Mouse (Mus musculus) MEL (cell line): Measurements from ENCODE around the gene Tshr. TPM values are rescaled to one million over a fixed set of nuclear protein-coding genes. Genes with fewer than 3 reads are reported as not detected.

Source experiments
- DNase-seq: peaks from one replicate; pipeline ENCODE4 v3.0.0; 2011; ENCODE audit warnings: low read depth, low spot score
- H3K27ac ChIP-seq: 2 replicates; pipeline ENCODE4 v1.5.1; 2012; ENCODE audit warnings: low read depth, mild to moderate bottlenecking, control low read depth, low read length, moderate library complexity; ENCODE audit not compliant: control insufficient read depth
- H3K27me3 ChIP-seq, 2 experiments: fragments of 150-350 bp in 1 of 2; sonication (generic) in 1 of 2; 2 replicates each; pipeline ENCODE4 v1.6.1; 2012; ENCODE audit warnings: low read length in 2 of 2, mild to moderate bottlenecking in 2 of 2, improper control_type of control experiment in 1 of 2, moderate library complexity in 1 of 2; ENCODE audit not compliant: insufficient read depth in 2 of 2, control insufficient read depth in 1 of 2
- H3K36me3 ChIP-seq, 2 experiments: 2 replicates each; pipeline ENCODE4 v1.6.1; 2012 to 2014; ENCODE audit warnings: low read length in 2 of 2, improper control_type of control experiment in 1 of 2, inconsistent platforms in 1 of 2, mild to moderate bottlenecking in 1 of 2; ENCODE audit not compliant: insufficient read depth in 2 of 2, control insufficient read depth in 1 of 2
- H3K4me1 ChIP-seq, 2 experiments: fragments of 150-350 bp in 1 of 2; sonication (generic) in 1 of 2; 2 replicates each; pipeline ENCODE4 v1.6.1; 2012; ENCODE audit warnings: low read length in 2 of 2, improper control_type of control experiment in 1 of 2, mild to moderate bottlenecking in 1 of 2; ENCODE audit not compliant: insufficient read depth in 2 of 2, control insufficient read depth in 1 of 2
- H3K4me3 ChIP-seq, 2 experiments: fragments of 150-350 bp in 1 of 2; sonication (generic) in 1 of 2; 2 replicates each; pipeline ENCODE4 v1.5.1; 2012; ENCODE audit warnings: low read depth in 2 of 2, low read length in 2 of 2, mild to moderate bottlenecking in 2 of 2, moderate library complexity in 2 of 2, control low read depth in 1 of 2, improper control_type of control experiment in 1 of 2; ENCODE audit not compliant: control insufficient read depth in 1 of 2, insufficient read depth in 1 of 2
- H3K79me2 ChIP-seq: 2 replicates; pipeline ENCODE4 v1.6.1; 2012; ENCODE audit warnings: mild to moderate bottlenecking, low read length, moderate library complexity; ENCODE audit not compliant: control insufficient read depth, poor library complexity, insufficient read depth
- H3K9ac ChIP-seq: 2 replicates; pipeline ENCODE4 v1.6.1; 2012; ENCODE audit warnings: low read depth, mild to moderate bottlenecking, control low read depth, low read length, moderate library complexity; ENCODE audit not compliant: control insufficient read depth, poor library complexity, severe bottlenecking
- H3K9me3 ChIP-seq: fragments of 150-350 bp; sonication (generic); replicated peaks from 2 replicates; pipeline ENCODE4 v1.6.1; 2012; ENCODE audit warnings: mild to moderate bottlenecking, low read length, improper control_type of control experiment, moderate library complexity; ENCODE audit not compliant: insufficient read depth
- CHD1 ChIP-seq: IDR thresholded peaks from 2 replicates; pipeline ENCODE4 v1.6.1; 2012; ENCODE audit warnings: low read depth, mild to moderate bottlenecking, inconsistent platforms, low read length, improper control_type of control experiment
- E2F4 ChIP-seq: IDR thresholded peaks from 2 replicates; pipeline ENCODE4 v1.6.1; 2011; ENCODE audit warnings: low read depth, low read length, improper control_type of control experiment, borderline replicate concordance
- GATA1 ChIP-seq: IDR thresholded peaks from 2 replicates; pipeline ENCODE4 v1.6.1; 2011; ENCODE audit warnings: low read depth, low read length, improper control_type of control experiment
- HCFC1 ChIP-seq: IDR thresholded peaks from 2 replicates; pipeline ENCODE4 v1.6.1; 2012; ENCODE audit warnings: low read depth, mild to moderate bottlenecking, inconsistent platforms, low read length, improper control_type of control experiment, moderate library complexity
- MAFK ChIP-seq: IDR thresholded peaks from 2 replicates; pipeline ENCODE4 v1.6.1; 2011; ENCODE audit warnings: low read depth, mild to moderate bottlenecking, low read length, improper control_type of control experiment, borderline replicate concordance
- MAZ ChIP-seq: IDR thresholded peaks from 2 replicates; pipeline ENCODE4 v1.6.1; 2012; ENCODE audit warnings: low read depth, mild to moderate bottlenecking, inconsistent platforms, low read length, improper control_type of control experiment
- MXI1 ChIP-seq: IDR thresholded peaks from 2 replicates; pipeline ENCODE4 v1.6.1; 2011; ENCODE audit warnings: mild to moderate bottlenecking, low read depth, low read length, improper control_type of control experiment
- MYC ChIP-seq: IDR thresholded peaks from 2 replicates; pipeline ENCODE4 v1.6.1; 2011; ENCODE audit warnings: low read depth, mild to moderate bottlenecking, low read length, improper control_type of control experiment, moderate library complexity
- POLR2AphosphoS5 ChIP-seq: IDR thresholded peaks from 2 replicates; pipeline ENCODE4 v1.6.1; 2012; ENCODE audit warnings: low read depth, borderline replicate concordance, mild to moderate bottlenecking, inconsistent platforms, low read length, moderate library complexity, mixed read lengths
- RCOR1 ChIP-seq: IDR thresholded peaks from 2 replicates; pipeline ENCODE4 v1.6.1; 2012; ENCODE audit warnings: low read depth, mild to moderate bottlenecking, inconsistent platforms, low read length, improper control_type of control experiment
- SMC3 ChIP-seq: IDR thresholded peaks from 2 replicates; pipeline ENCODE4 v1.6.1; 2011; ENCODE audit warnings: low read depth, low read length, improper control_type of control experiment
- TAL1 ChIP-seq: IDR thresholded peaks from 2 replicates; pipeline ENCODE4 v1.6.1; 2012; ENCODE audit warnings: mild to moderate bottlenecking, inconsistent platforms, low read length, moderate library complexity, mixed read lengths
- ZKSCAN1 ChIP-seq: IDR thresholded peaks from 2 replicates; pipeline ENCODE4 v1.6.1; 2012; ENCODE audit warnings: low read depth, mild to moderate bottlenecking, inconsistent platforms, low read length, improper control_type of control experiment, moderate library complexity
- ZMIZ1 ChIP-seq: IDR thresholded peaks from 2 replicates; pipeline ENCODE4 v1.6.1; 2012; ENCODE audit warnings: low read depth, mild to moderate bottlenecking, inconsistent platforms, low read length, improper control_type of control experiment, moderate library complexity
- polyA plus RNA-seq, 2 experiments: library from polyadenylated mRNA; stranded (reverse) in 1 of 2; unstranded in 1 of 2; fragments of >175 nt in 1 of 2; fragments of >200 nt in 1 of 2; gene quantifications; 2 replicates each; pipeline versions ENCODE4 v1.2.1 to v1.2.4; 2012; ENCODE audit warnings: low replicate concordance in 2 of 2, low read depth in 1 of 2; ENCODE audit not compliant: insufficient read length in 2 of 2, insufficient read depth in 1 of 2, missing spikeins in 1 of 2
- total RNA-seq: library from RNA; depleted of rRNA; stranded (reverse); fragments of 300-350 nt; gene quantifications from 2 replicates; pipeline ENCODE4 v1.2.3, GENCODE M21; 2012

Tshr gene
- total and polyA plus RNA-seq, 3 experiments = not detected

DNA sequence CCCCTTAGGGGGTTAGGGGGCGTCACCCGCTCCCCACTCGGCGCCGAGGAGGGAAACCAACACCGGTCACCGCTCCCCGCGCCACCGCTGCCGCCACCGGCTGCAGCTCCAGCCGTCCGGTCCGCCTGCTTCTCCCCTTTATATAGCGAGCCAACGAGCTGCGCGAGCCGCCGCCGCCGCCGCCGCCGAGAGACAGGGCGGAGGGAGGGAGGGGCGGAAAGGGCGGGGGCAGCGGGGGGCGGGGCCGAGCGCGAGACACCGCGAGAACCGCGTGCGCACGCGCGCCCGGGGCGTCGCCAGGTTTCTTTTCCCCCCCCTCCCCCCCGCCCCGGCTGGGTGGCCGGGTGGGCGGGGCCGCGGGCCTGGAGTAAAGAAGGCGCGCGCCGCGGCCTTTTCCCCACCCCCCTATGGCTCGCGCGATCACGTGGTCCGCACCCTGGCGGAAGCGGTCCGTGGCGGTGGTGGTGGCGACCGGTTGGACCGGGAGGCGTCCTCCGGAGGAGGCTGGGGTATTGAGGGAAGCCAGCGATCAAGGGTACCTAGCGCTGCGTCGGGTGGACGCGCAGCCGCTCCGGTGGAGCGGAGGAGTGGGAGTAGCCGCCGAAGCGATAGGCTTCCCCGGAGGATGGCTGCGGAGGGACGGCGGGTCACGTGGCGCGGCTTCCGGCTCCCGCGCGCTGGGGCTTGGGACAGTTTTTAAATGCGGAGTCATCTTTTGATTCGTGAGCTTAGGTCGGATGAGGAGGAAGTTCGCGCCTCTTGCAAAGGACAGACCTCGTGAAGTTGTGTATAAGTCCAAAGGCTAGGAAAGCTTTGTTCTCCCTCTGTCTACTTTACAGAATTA, 205.7 kb downstream of the Tshr start, which contains the start of gene Gtf2a1 (continued):
- no peak for TF ChIP-seq SMC3
- peak; percentile 84 for TF ChIP-seq MXI1
- peak; percentile 86; the same call in 1 of the 2 replicates for TF ChIP-seq MAZ
- TF ChIP-seq ZKSCAN1 = no peak

DNA sequence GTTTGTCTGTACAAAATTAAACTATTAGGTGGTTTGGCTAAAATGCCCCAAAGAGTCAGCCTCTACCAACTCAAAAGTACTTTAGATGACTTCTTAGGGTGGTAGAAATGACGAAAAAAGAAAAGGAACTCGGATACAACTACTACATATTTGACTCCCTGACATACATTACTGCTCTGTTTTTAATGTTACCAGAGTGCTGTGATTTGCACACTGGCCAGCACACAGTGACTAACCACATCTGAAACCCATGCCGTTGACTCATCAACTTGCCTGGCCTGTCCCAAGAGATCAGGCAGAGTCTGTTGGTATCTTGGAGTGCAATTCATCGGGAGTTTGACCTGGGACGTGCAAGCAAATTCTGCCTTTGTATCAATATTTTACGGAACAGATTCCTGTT, 206.4 kb downstream of the Tshr start:
- TF ChIP-seq E2F4 (no peak), RCOR1 (0 out of 2 replicates have a peak, but pooled peaks have one; percentile 12)
- TF ChIP-seq, all 39 proteins: peak for 1
- Histone ChIP-seq H3K79me2 (peaks cover 25% of the 10 kb centered on the region), H3K4me3 (peak overlapping the region; percentile 63 to 91), H3K36me3 (peaks cover 3 to 22% of the 10 kb centered on the region in 2 experiments; a peak in 3 of 4 replicates), H3K27ac (peak overlapping the region; percentile 100), H3K9ac (peak overlapping the region; percentile 100), H3K27me3 (no peaks in the 10 kb centered on the region; a peak in 1 of 4 replicates), H3K9me3 (no peaks in the 10 kb centered on the region), H3K4me1 (peaks cover 5 to 14% of the 10 kb centered on the region in 2 experiments)
- peak; percentile 62 for DNase-seq

DNA sequence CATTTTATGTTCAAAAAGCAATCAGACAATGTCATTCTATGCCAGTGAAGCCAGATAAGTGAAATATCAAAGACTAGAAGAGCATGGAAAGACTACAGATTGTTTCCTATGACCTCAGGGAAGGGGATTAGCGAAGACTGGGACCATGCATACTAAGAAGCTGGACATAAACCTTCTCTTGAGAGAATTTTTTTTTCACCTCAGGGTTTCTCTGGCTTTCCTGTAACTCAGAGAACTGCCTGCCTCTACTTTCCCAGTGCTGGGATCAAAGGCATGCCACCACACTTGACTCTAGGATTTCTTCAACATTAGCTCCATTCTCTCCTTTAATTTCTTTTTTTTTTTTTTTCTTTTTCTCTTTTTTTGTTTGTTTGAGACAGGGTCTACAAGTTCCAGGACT, 206.8 kb downstream of the Tshr start:
- Histone ChIP-seq H3K36me3 (peaks cover 3 to 20% of the 10 kb centered on the region in 2 experiments; a peak in 3 of 4 replicates), H3K27me3 (no peaks in the 10 kb centered on the region; a peak in 1 of 4 replicates), H3K79me2 (peaks cover 23% of the 10 kb centered on the region), H3K4me3 (peak overlapping the region in 1 of 2 experiments; percentile 63; a peak in 1 of 4 replicates), H3K9me3 (no peaks in the 10 kb centered on the region), H3K9ac (peak overlapping the region; percentile 100), H3K4me1 (peaks cover 5 to 12% of the 10 kb centered on the region in 2 experiments), H3K27ac (peak overlapping the region; percentile 100)
- TF ChIP-seq E2F4 (no peak), MYC (no peak), CHD1 (no peak), ZMIZ1 (no peak), POLR2AphosphoS5 (no peak), MXI1 (no peak), MAZ (no peak), TAL1 (no peak), MAFK (no peak), GATA1 (no peak), ZKSCAN1 (no peak), HCFC1 (no peak)
- DNase-seq = no peak
